Mouse (Mus musculus) gastrocnemius, adult 2 months (tissue): ENCODE measurements around the gene Colq. TPM values are rescaled to one million over a fixed set of nuclear protein-coding genes. Genes with fewer than 3 reads are reported as not detected.
A peak's percentile ranks its signal among the peaks of the same experiment; 100 is the strongest.

Source experiments
- DNase-seq: peaks from one replicate; pipeline ENCODE4 v3.0.0; 2022
- H3K27ac ChIP-seq: fragments of 200-600 bp; 2 replicates; pipeline ENCODE4 v1.8.1; 2022; ENCODE audit warnings: mild to moderate bottlenecking
- H3K4me3 ChIP-seq: fragments of 200-600 bp; 2 replicates; pipeline ENCODE4 v1.8.1; 2022; ENCODE audit warnings: mild to moderate bottlenecking, moderate library complexity
- CTCF ChIP-seq: fragments of 200-600 bp; IDR thresholded peaks from 2 replicates; pipeline ENCODE4 v1.8.1; 2022; ENCODE audit warnings: antibody characterized with exemption, mild to moderate bottlenecking, moderate library complexity
- intact Hi-C: fragments of 180-260 bp; cut with DNase I; formaldehyde crosslinking; loops from one replicate; pipeline ENCODE4 v1.15.1; 2025
- total RNA-seq, 2 experiments: library from RNA; stranded (reverse); gene quantifications; 2 replicates each; pipeline ENCODE4 v1.2.3; 2021

The Colq gene
- total RNA-seq, 2 experiments from 2014 or later: 5.8 to 7.5 TPM

DNA sequence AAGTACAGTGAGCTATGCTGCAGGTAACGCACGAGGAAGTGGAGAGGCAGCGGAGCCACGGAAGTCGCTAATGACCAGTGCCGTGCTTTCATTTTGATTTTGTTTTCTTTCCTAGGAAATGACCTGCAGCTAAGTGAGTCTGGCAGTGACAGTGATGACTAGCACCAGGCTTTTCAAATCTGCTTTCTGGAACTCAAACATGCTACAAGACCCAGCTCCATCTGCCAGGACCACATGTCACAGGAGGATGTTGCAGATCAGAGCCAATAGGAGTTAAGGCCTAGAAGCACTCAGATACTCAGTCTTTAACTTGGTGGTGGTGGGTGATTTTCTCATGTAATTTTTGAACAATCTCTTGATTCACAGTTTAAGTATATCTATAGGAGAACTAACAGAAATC, 84.7 kb downstream of the Colq start:
- DNase-seq: no peak
- intact Hi-C loops: no loop called here
- no peak overlapping the region for H3K4me3 ChIP-seq
- no peak for TF ChIP-seq CTCF
- no peak overlapping the region for H3K27ac ChIP-seq

DNA sequence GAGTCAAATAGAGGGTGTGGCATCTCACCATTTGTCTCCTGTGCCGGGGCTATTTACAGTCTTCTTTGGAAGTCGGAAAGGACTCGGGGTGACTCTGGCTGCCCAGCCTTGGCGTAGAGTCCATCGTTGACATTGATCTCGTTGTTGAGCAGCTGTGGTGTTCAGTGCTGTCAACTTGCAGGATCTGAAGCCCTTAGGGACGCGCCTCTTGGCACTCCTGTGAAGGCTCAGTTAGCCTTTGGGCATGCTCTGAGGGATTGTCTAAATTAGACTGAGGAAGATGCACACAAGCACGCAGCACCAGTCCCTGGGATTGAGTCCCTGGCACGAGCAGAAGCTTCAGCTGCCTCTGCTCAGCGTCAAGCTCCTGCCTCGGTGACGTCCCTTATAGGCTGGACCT, 87.7 kb downstream of the Colq start:
- peak; percentile 86 for DNase-seq
- intact Hi-C loops: no loop called here
- H3K4me3 ChIP-seq: no peak overlapping the region
- H3K27ac ChIP-seq: peak overlapping the region; percentile 67
- TF ChIP-seq CTCF: no peak

GRCm38 (mm10) chr14:31499526-31499925, 91.6 kb downstream of the Colq start:
- no peak overlapping the region for H3K27ac ChIP-seq
- no peak for TF ChIP-seq CTCF
- intact Hi-C loops: loop anchor here (10.0 kb wide), 2 partner anchors 245 to 585 kb away; partner anchors contain the start of genes Bap1, Dph3, Oxnad1 and Phf7
- DNase-seq: no peak
- H3K4me3 ChIP-seq: no peak overlapping the region

- no peak for TF ChIP-seq CTCF
- peak overlapping the region; percentile 92; the same call in 1 of the 2 replicates for H3K27ac ChIP-seq
- intact Hi-C loops: loop anchor here (10.0 kb wide), 2 partner anchors 241 to 589 kb away; partner anchors contain the start of genes Bap1, Dph3, Oxnad1 and Phf7
- DNase-seq: no peak
- peak overlapping the region; percentile 99 for H3K4me3 ChIP-seq
Observed at GRCm38 (mm10) chr14:31496241-31496646, 94.9 kb downstream of the Colq start.

GRCm38 (mm10) chr14:31495538-31495937, 95.6 kb downstream of the Colq start:
- H3K4me3 ChIP-seq: peak overlapping the region; percentile 99
- DNase-seq: no peak
- H3K27ac ChIP-seq: peak overlapping the region; percentile 92
- intact Hi-C loops: loop anchor here (10.0 kb wide), 2 partner anchors 241 to 589 kb away; partner anchors contain the start of genes Bap1, Dph3, Oxnad1 and Phf7
- TF ChIP-seq CTCF: no peak

DNA sequence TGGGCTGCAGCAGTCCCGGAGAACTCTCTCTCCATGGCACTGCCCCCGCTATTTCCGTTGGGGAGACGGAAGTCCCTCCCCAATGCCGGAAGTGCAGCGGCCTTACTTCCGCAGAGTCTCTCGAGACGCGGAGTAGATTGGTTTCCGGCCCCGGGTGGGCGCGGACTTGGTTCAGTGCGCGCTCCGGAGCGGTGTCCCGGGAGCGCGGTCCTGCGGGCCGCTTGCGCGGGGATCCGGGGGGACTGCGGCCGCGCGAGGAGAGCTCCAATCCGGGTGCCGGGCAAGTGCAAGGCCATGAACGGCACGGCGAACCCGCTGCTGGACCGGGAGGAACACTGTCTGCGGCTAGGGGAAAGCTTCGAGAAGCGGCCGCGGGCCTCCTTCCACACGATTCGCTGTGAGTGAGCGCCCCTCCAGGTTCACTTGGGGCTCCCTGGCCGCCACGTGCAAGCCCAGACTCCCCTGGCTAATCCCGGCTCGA, 96.1 kb downstream of the Colq start, which contains the start of gene Mettl6:
Mettl6 (minus strand) TSS at position 66 of the 481 bp plus-strand sequence.
- DNase-seq: peak; percentile 94
- Histone ChIP-seq H3K27ac (peak within 1 kb of the TSS; percentile 92), H3K4me3 (peak within 1 kb of the TSS; percentile 99)
- intact Hi-C loops: loop anchor here (10.0 kb wide), 2 partner anchors 240 to 590 kb away; partner anchors contain the start of genes Bap1, Dph3, Oxnad1 and Phf7
- TF ChIP-seq CTCF: no peak

GRCm38 (mm10) chr14:31494349-31494974, 96.7 kb downstream of the Colq start, which contains the start of gene Eaf1:
TSS of gene Eaf1 (plus strand) at chr14:31494399.
- H3K4me3 ChIP-seq: peak within 1 kb of the TSS; percentile 99
- intact Hi-C loops: loop anchor here (10.0 kb wide), 2 partner anchors 240 to 590 kb away; partner anchors contain the start of genes Bap1, Dph3, Oxnad1 and Phf7
- TF ChIP-seq CTCF: no peak
- DNase-seq: peak; percentile 57
- H3K27ac ChIP-seq: peak within 1 kb of the TSS; percentile 92

GRCm38 (mm10) chr14:31493901-31494300, 97.2 kb downstream of the Colq start:
- no peak for TF ChIP-seq CTCF
- Histone ChIP-seq H3K4me3 (peak overlapping the region; percentile 99), H3K27ac (peak overlapping the region; percentile 92)
- intact Hi-C loops: loop anchor here (10.0 kb wide), 2 partner anchors 239 to 591 kb away; partner anchors contain the start of genes Bap1, Dph3, Oxnad1 and Phf7
- DNase-seq: no peak

GRCm38 (mm10) chr14:31488055-31488454, 103.1 kb downstream of the Colq start:
- no peak for DNase-seq
- no peak for TF ChIP-seq CTCF
- Histone ChIP-seq H3K4me3 (no peak overlapping the region), H3K27ac (no peak overlapping the region)
- intact Hi-C loops: no loop called here

GRCm38 (mm10) chr14:31486465-31486864, 104.7 kb downstream of the Colq start:
- peak; percentile 60 for DNase-seq
- Histone ChIP-seq H3K27ac (no peak overlapping the region), H3K4me3 (no peak overlapping the region)
- TF ChIP-seq CTCF: peak; percentile 43
- intact Hi-C loops: no loop called here

DNA sequence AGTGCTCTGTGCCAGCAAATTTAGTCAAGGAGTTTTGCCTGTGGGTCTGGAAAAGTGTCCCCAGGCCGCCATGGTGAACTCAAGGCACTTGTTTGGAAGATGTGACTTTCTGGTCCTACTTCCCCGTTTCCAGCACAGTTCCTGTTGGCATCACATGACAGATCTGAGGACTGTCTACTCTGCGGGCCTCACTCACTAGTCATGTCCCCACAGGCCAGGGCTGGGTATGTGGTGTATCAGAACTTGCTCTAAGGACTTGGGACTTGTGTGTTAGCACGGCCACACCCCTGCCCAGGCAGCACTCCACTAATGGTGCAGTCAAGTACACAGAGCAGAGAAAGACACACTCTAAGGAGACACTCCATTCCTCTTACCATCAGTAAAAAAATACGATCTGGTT, 108.7 kb downstream of the Colq start:
- no peak overlapping the region for H3K27ac ChIP-seq
- DNase-seq: no peak
- TF ChIP-seq CTCF: no peak
- no peak overlapping the region for H3K4me3 ChIP-seq
- intact Hi-C loops: no loop called here

DNA sequence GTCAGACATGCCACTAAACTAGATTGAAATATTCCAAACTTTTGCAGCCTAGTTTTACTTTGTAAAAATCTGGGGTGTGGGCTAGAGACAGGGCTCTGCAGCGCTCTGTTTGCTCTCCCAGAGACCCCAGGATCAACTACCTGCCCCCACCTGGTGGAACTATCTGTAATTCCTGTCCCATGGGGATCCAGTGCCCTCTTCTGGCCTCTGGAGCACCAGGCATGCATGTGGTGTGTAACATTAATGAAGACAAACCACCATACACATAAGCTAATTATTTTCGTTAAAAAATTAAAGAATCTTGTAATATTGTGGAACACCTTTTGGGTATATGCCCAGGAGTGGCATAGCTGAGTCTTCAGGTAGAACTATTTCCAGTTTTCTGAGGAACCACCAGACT, 117.8 kb downstream of the Colq start:
- Histone ChIP-seq H3K4me3 (no peak overlapping the region), H3K27ac (no peak overlapping the region)
- DNase-seq: no peak
- TF ChIP-seq CTCF: peak; percentile 8; the same call in 1 of the 2 replicates
- intact Hi-C loops: loop anchor here (2.0 kb wide), 2 partner anchors 86 to 108 kb away; no protein-coding TSS in a partner anchor

Other genes with a start within 250 kb of the Colq start
- gene Sh3bp5, start 155.3 kb downstream of the Colq start, total RNA-seq: 10 to 100 TPM; 55.1 to 58.5 TPM
- 10 to 100 TPM in 1 of 2 experiments, 1 to 10 TPM in 1; 7.1 to 11.5 TPM for gene Eaf1, start 96.9 kb downstream of the Colq start, total RNA-seq
- gene Mettl6, start 96.3 kb downstream of the Colq start, total RNA-seq: 1 to 10 TPM; 9.5 to 9.8 TPM
- under 1 TPM; 0.70 to 0.84 TPM for gene Gm49387, start 49.5 kb upstream of the Colq start, total RNA-seq
- 1 to 10 TPM; 3.8 to 5.8 TPM for gene Btd, start 49.7 kb upstream of the Colq start, total RNA-seq
- gene Hacl1, start 49.9 kb upstream of the Colq start, total RNA-seq: 1 to 10 TPM; 4.9 to 5.7 TPM
- gene Ankrd28, start 239.3 kb upstream of the Colq start, total RNA-seq: 10 to 100 TPM; 41.3 to 51.4 TPM